Mouse (Mus musculus) cortical plate, adult 2 months (tissue): ENCODE results near the gene Gabarapl1.

Experiments
- CTCF ChIP-seq: fragments of 200-500 bp; IDR thresholded peaks from 2 replicates; pipeline ENCODE4 v1.5.1; 2011; ENCODE audit warnings: mild to moderate bottlenecking, control low read depth, low read length; ENCODE audit not compliant: insufficient read depth; ENCODE audit errors: extremely low read depth
- POLR2A ChIP-seq: fragments of 200-500 bp; IDR thresholded peaks from 2 replicates; pipeline ENCODE4 v1.6.1; 2011; ENCODE audit warnings: mild to moderate bottlenecking, low read length, control low read depth; ENCODE audit not compliant: insufficient read depth; ENCODE audit errors: extremely low read depth

DNA sequence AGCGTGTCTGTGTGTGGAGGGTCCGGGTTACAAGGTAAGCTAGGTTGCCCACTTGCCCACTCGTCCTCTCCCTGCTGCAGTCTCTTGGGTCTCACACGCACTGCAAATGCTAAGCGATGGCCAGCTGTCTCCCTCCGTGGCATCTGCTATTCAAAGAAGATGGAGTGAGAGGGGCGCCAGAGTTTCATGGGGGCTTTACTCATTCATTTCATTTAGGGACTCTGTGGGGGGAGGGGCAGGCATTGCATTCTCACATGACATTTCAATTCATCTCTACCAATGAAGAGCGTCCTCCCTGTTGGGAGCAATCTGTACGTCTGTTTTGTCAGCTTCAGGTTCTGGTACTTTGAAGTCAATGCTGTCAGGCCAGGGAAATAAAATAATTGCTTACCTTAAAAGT, 9.0 kb downstream of the Gabarapl1 start:
- TF ChIP-seq CTCF (no peak), POLR2A (no peak)
